Mouse (Mus musculus) brain, adult 2 months (tissue): ENCODE data around the gene Nedd4.
"Not testable (repeated sequence)": the region's sequence is repeated elsewhere in the genome, so short reads cannot be mapped to it uniquely, and the experiment has no call there.

ENCODE experiments used
- DNase-seq: peaks from one replicate; pipeline ENCODE4 v3.0.0; 2011; ENCODE audit warnings: low read depth, low spot score

Nedd4 gene

GRCm38 (mm10) chr9:72652961-72653360 lies 9.2 kb upstream of the Nedd4 start:
- no peak for DNase-seq

- no peak for DNase-seq
These were observed 8.6 kb upstream of the Nedd4 start for GRCm38 (mm10) chr9:72653533-72653932.

- peak; percentile 81 for DNase-seq
These were observed 7.4 kb upstream of the Nedd4 start for GRCm38 (mm10) chr9:72654593-72655242.

DNA sequence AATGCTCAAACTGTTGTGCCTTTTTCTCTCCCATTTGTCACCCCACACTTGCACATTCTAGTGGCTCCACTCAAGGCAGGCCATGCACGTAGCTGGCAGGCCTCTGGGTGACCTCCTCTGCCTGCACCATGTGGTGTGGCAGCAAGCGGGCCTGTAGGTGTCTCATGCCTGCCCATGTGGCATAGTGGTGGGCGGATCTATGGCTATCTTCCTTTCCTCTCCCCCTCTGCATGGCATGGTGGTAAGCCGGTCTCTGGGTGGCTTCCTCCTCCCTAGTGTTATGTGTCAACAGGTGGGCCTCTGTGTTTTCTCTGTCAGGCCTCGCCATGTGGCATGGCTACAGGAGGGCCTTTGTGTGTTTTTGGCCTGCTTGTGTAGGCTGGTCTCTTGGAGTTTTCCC lies 6.5 kb upstream of the Nedd4 start:
- DNase-seq: no peak

GRCm38 (mm10) chr9:72656491-72656890 lies 5.7 kb upstream of the Nedd4 start:
- DNase-seq: no peak

- no peak for DNase-seq
These were observed 5.2 kb upstream of the Nedd4 start for GRCm38 (mm10) chr9:72656940-72657339.

- no peak for DNase-seq
These were observed 4.5 kb upstream of the Nedd4 start for GRCm38 (mm10) chr9:72657694-72658093.

DNA sequence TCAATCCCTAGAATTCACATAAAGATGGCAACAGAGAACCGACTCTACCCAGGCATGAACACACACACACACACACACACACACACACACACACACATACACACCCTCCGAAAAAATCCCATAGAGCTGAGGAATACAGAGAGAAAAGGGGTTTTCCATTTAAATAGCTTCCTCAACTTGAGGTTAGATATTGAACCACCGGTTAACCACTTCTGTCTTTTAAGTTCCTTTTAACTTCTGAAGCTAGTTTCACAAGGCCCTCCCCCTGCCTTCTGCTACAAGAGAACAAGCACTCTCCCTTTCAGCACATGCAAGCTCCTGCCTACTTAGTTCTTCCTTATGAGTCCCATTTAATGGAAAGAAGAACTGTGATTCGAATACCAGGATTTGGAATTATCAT lies 2.0 kb upstream of the Nedd4 start:
- DNase-seq: no peak

- no peak for DNase-seq
These were observed 1.2 kb upstream of the Nedd4 start for GRCm38 (mm10) chr9:72660911-72661310.

- no peak for DNase-seq
These were observed 618 bp upstream of the Nedd4 start for GRCm38 (mm10) chr9:72661561-72661894.

GRCm38 (mm10) chr9:72662691-72663533 lies 766 bp downstream of the Nedd4 start:
- peak; percentile 88 for DNase-seq

GRCm38 (mm10) chr9:72663534-72663918 lies 1.4 kb downstream of the Nedd4 start:
- DNase-seq: no peak

GRCm38 (mm10) chr9:72664409-72665351 lies 2.5 kb downstream of the Nedd4 start:
- DNase-seq: peak; percentile 56

DNA sequence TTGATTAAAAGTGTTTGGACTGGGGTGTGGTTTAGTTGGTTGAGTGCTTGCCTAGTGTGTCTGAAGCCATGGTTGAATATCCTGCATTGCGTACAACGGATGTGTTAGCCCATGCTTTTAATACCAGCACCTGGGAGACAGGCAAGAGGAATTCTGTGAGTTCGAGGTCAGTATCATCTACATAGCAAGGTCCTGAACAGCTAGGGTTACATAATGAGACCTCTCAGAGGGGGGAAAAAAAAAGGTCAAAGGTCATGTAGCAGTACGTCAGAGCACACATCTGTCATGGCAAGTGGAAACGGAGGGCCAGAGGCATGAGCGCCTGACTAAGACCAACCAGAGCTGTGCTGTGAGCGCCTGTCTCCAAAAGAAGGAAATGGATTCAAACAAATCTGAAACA lies 3.4 kb downstream of the Nedd4 start:
- DNase-seq: no peak

DNA sequence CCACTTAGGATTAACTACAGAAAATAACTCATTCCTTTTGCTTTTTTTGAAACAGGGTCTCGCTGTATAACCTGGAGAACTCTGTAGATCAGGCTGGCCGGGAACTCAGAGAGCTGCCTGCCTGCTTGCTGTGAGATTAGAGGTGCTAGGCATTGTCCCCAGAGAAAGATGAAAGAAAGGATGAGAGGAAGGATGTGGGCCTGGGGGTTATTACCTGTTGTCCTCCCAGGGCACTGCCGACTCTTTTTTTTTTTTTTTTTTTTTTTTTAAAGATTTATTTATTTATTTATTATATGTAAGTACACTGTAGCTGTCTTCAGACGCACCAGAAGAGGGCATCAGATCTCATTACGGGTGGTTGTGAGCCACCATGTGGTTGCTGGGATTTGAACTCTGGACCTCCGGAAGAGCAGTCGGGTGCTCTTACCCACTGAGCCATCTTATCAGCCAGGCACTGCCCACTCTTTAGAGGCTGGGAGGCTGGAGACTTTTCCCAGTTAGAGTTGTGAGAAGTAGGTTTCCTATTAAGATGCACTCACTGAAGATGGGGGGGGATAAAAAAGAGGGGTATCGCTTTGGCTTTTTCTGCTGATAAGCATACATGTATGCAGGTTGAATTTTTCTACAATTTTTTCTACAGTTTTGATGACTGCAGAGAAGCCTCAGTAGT lies 4.3 kb downstream of the Nedd4 start:
- not testable (repeated sequence) for DNase-seq

GRCm38 (mm10) chr9:72667126-72667525 lies 5.0 kb downstream of the Nedd4 start:
- no peak for DNase-seq

DNA sequence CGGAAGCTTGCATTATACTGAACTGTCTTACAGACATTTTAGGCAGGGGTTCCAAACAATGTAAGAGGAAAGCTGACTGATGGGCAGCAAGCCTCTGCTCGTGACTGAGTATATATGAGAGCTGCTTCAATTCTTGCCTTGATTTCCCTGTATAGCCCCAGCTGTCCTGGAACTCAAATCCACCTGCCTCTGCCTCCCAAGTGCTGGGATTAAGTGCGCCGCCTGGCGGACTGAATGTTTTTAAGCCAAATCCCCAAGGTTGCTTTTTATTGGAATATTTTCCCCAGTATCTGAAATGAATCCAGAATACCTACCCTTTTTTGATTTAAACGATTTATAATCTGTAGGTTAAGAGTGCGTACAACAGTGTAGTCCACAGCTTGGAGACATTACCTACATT lies 7.2 kb downstream of the Nedd4 start:
- DNase-seq: no peak

- peak; percentile 86 for DNase-seq
These were observed 10.2 kb downstream of the Nedd4 start for GRCm38 (mm10) chr9:72672361-72672760.

DNA sequence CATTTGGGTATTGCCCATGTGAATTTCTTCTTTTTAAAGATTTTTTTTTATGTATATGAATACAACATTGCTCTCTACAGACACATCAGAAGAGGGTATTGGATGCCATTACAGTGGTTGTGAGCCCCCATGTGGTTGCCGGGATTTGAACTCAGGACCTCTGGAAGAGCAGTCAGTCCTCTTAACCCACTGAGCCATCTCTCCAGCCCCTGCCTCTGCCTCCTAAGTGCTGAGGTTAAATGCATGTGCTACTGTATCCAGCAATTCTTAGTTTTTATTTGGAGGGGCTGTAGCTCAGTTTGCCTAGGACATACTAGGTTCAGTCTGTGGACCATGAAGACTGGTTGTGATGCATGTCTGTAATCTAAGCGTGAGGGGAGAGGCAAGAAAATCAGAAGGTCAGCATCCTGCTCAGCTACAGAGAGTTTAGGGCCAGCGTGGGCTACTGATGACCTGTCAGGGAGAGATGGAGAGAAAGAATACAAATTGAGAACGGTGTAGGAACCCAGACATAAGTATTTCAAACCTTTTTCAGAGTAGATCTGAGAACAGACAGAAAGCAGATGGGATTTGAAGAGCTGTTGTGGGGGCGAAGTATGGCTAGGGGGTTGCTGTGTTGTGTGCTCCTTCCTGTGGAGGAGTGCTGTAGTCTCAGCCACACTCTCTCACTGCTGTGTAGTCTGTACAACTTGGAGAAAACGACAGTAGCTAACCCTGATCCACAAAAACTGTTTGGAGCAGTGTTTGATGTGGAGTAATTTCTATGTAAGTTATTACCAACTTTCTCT lies 13.0 kb downstream of the Nedd4 start:
- DNase-seq: peak; percentile 89

GRCm38 (mm10) chr9:72675745-72676200 lies 13.6 kb downstream of the Nedd4 start:
- no peak for DNase-seq

DNA sequence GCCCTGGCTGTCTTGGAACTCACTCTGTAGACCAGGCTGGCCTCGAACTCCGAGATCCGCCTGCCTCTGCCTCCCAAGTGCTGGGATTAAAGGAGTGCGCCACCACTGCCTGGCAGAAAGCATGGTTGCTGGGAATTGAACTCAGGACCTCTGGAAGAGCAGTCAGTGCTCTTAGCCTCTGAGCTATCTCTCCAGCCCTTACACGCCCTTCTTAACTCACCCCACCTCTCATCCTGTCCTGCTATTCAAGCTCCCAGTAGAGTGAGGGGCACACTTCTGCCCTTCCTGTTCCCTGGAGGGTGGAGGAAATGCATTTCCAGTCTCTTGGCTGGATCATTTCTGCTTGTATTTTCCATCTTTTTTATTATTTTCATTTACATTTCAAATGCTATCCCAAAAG lies 15.5 kb downstream of the Nedd4 start:
- DNase-seq: no peak
